Mouse (Mus musculus) limb, embryonic 14.5 days (tissue): ENCODE data around the gene Cyp2w1. TPM values are rescaled to one million over a fixed set of nuclear protein-coding genes. Genes with fewer than 3 reads are reported as not detected.

ENCODE experiments used
- ATAC-seq: fragments of 200-750 bp; cut with Nextera tagmentation; 2 replicates; pipeline ENCODE4 v1.8.0; 2017; ENCODE audit warnings: low read depth, moderate number of reproducible peaks, moderate TSS enrichment; ENCODE audit not compliant: low FRiP score
- DNase-seq: peaks from one replicate; pipeline ENCODE4 v3.0.0-alpha.2; 2015; ENCODE audit warnings: low spot score
- H3K27ac ChIP-seq: fragments of 300-500 bp; sonication (generic); replicated peaks from 2 replicates; pipeline ENCODE4 v1.5.1; 2014; ENCODE audit warnings: low read depth, mild to moderate bottlenecking, low read length, moderate library complexity, mixed read lengths
- H3K27me3 ChIP-seq: fragments of 300-500 bp; sonication (generic); 2 replicates; pipeline ENCODE4 v1.6.1; 2014; ENCODE audit warnings: low read length, mixed read lengths; ENCODE audit not compliant: control insufficient read depth, insufficient read depth
- H3K36me3 ChIP-seq: fragments of 300-500 bp; sonication (generic); 2 replicates; pipeline ENCODE4 v1.6.1; 2014; ENCODE audit warnings: mild to moderate bottlenecking, low read length, moderate library complexity, mixed read lengths; ENCODE audit not compliant: control insufficient read depth, insufficient read depth
- H3K4me1 ChIP-seq: fragments of 300-500 bp; sonication (generic); 2 replicates; pipeline ENCODE4 v1.6.1; 2014; ENCODE audit warnings: antibody characterized with exemption, low read length, mixed read lengths; ENCODE audit not compliant: control insufficient read depth, insufficient read depth
- H3K4me2 ChIP-seq: fragments of 300-500 bp; sonication (generic); replicated peaks from 2 replicates; pipeline ENCODE4 v1.6.1; 2014; ENCODE audit warnings: low read depth, mild to moderate bottlenecking, low read length, moderate library complexity; ENCODE audit not compliant: severe bottlenecking
- H3K4me3 ChIP-seq: fragments of 300-500 bp; sonication (generic); replicated peaks from 2 replicates; pipeline ENCODE4 v1.5.1; 2014; ENCODE audit warnings: low read length
- H3K9ac ChIP-seq: fragments of 300-500 bp; sonication (generic); 2 replicates; pipeline ENCODE4 v1.6.1; 2014; ENCODE audit warnings: mild to moderate bottlenecking, low read depth, low read length, moderate library complexity; ENCODE audit not compliant: severe bottlenecking
- H3K9me3 ChIP-seq: fragments of 300-500 bp; sonication (generic); 2 replicates; pipeline ENCODE4 v1.6.1; 2016; ENCODE audit warnings: low read length; ENCODE audit not compliant: control insufficient read depth
- POLR2A ChIP-seq: fragments of 200-500 bp; IDR thresholded peaks from 2 replicates; pipeline ENCODE4 v1.8.0; 2012; ENCODE audit warnings: inconsistent platforms, mild to moderate bottlenecking, moderate library complexity, borderline replicate concordance; ENCODE audit not compliant: insufficient read depth, insufficient read length; ENCODE audit errors: extremely low read depth
- WGBS: fragments of 180-500 bp; shearing (Covaris S2); extraction: QIAGEN DNeasy Blood & Tissue Kit; methylation state at CpG from one replicate; pipeline ENCODE4 v1.1.7; 2014; 5-methylcytosine and 5-hydroxymethylcytosine counted together
- polyA plus RNA-seq, 2 experiments: library from polyadenylated mRNA; depleted of rRNA in 1 of 2; stranded (reverse) in 1 of 2; unstranded in 1 of 2; fragments of >200 nt; fragmentation: Nextera tagmentation in 1 of 2; extraction: Ambion mirVana in 1 of 2; gene quantifications; 2 replicates each; pipeline versions ENCODE4 v1.2.1 to v1.2.3; 2012 to 2014

Gene Cyp2w1
- polyA plus RNA-seq, 2 experiments: 19.6 to 29.3 TPM

DNA sequence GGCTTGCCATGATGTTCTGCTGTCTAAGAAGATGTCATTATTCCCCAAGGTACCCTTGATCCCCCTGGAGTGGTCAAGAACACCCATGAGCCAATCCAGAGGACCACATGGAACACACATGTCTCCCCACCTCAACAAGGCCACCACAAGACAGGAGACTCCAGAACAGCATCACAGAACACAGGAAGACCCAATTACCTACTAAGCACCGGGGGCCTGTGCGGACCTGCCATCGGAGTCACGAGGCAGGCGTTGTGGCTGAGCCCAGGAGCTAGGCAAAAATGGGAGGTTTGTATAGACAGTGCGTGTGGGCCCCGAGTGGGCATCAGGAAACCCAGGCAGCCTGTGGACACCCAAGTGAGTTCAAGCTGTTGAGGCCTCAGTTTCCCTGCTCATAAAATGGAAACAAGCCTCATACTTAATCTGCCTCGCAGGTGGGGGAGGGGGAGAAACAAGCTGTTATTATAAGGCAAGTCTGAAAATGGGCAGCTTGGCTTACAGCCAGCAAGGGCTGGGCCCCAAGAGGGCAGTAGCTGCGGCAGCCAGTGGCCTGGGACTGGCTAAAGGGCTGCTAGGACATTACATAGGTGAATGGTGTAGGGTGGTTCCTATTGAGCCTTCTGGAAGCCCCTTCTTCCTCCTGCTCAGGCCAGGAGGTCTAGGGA is 29.0 kb upstream of the Cyp2w1 start:
- ATAC-seq (no peak), DNase-seq (no peak)
- TF ChIP-seq POLR2A: no peak
- no peaks in the 10 kb centered on the region for H3K9me3 ChIP-seq
- H3K36me3 ChIP-seq: no peaks in the 10 kb centered on the region
- no peak overlapping the region for H3K9ac ChIP-seq
- WGBS: 63% methylated on average over 9 of the region's 9 CpGs
- H3K4me1 ChIP-seq: peaks cover 4% of the 10 kb centered on the region; the same call in 1 of the 2 replicates
- no peak overlapping the region for H3K27ac ChIP-seq
- peaks cover 32% of the 10 kb centered on the region for H3K27me3 ChIP-seq
- H3K4me3 ChIP-seq: no peak overlapping the region
- H3K4me2 ChIP-seq: no peak overlapping the region

DNA sequence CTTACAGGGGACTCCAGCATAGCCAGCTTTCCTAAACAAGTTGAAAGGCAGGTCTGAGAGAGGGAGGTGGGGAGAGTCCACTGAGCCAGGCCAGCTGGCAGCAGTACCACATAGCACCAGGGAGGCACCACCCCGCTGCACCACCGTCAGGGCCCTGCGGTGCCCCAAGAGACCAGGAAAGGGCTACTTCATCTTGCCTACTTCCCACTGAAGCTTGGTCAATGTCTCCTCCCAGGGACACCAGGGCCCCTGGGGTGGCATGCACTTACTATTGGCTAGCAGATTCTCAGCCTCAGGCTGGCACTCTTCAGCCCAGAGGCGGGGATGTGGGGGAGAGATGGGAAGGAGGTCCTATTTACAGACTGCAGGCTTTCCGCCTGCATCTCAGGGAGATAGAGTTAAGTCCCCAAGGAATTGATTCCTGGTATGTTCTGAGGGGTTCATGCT is 28.3 kb upstream of the Cyp2w1 start:
- TF ChIP-seq POLR2A: no peak
- peaks cover 4% of the 10 kb centered on the region; the same call in 1 of the 2 replicates for H3K4me1 ChIP-seq
- H3K4me2 ChIP-seq: no peak overlapping the region
- whole genome bisulfite sequencing: 61% methylated on average over 5 of the region's 5 CpGs
- H3K9ac ChIP-seq: no peak overlapping the region
- no peaks in the 10 kb centered on the region for H3K36me3 ChIP-seq
- H3K27ac ChIP-seq: no peak overlapping the region
- H3K4me3 ChIP-seq: no peak overlapping the region
- ATAC-seq (no peak), DNase-seq (no peak)
- H3K27me3 ChIP-seq: peaks cover 32% of the 10 kb centered on the region
- H3K9me3 ChIP-seq: no peaks in the 10 kb centered on the region

DNA sequence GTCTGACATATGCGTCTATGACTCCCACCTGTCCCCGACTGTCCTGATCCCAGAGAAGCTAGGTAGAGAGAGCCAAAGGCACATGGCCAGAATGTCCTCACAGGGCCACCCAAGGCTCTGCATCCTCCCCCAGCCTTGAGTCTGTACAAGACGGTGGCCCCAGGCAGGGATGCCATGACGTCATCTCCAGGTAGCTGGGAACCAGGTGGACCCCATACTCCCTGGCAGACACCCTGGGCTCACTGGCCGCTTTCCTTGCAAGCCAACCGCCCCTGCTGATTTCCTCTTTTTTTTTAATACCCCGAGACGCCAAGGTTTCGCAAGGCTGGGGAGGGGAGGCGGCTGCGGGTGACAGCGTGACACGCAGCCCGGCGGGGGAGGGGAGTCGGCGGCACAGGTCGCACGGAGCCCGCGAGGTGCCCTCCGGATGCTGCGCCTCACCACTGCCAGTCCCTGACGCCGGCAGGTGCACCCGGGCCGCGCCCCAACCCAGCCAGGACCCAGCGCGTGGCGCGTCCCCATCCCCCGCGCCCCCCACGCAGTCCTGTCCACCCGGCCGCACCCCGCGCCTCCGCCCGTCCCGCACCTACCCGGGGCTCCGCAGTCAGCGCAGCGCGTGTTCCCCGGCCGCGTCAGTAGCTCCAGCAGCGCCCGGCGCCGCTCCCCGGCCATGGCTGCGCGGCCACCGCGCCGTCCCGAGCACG is 27.6 kb upstream of the Cyp2w1 start:
- TF ChIP-seq POLR2A: no peak
- H3K9me3 ChIP-seq: no peaks in the 10 kb centered on the region
- peak overlapping the region; percentile 94 for H3K4me2 ChIP-seq
- H3K4me3 ChIP-seq: peak overlapping the region; percentile 50
- no peak overlapping the region for H3K27ac ChIP-seq
- H3K27me3 ChIP-seq: peaks cover 32% of the 10 kb centered on the region
- no peak for DNase-seq
- WGBS: 3% methylated on average over 45 of the region's 62 CpGs
- peak overlapping the region; percentile 47 for H3K9ac ChIP-seq
- ATAC-seq: peak; percentile 17; the same call in 1 of the 2 replicates
- no peaks in the 10 kb centered on the region for H3K36me3 ChIP-seq
- peaks cover 4% of the 10 kb centered on the region; the same call in 1 of the 2 replicates for H3K4me1 ChIP-seq

DNA sequence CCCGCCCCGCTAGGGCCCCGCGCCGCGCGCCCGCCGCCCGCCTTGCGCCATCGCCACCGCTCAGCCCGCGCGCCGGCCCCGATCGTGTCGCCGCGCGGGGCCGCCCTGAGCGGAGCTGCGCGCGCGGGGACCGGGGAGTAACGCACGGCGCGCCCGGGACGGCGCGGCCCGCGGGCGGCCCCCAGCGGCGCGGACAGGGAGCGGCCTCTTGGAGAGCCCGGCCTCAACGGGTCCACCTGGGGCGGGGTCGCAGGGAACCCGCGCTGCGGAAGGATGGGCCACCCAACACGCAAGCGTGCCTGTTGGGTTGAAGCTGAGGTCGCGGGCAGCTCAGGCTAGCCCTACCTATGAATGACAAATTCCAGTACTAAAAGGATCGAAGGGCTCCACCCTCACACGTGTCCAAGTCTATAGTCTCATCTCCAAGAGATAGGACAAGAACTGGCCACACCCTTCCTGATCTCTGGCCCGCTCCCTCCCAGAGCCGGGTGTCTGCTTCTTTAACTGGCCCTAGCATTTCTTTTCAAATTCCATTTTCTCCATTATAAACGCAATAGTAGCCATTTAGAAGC is 26.9 kb upstream of the Cyp2w1 start, which contains the start of gene Adap1:
Adap1 (minus strand) TSS at position 228 of the 572 bp plus-strand sequence.
- H3K27me3 ChIP-seq: peaks cover 32% of the 10 kb centered on the region
- peak; percentile 83 for ATAC-seq
- DNase-seq: no peak
- TF ChIP-seq POLR2A: no peak
- peak within 1 kb of the TSS; percentile 94 for H3K4me2 ChIP-seq
- H3K4me1 ChIP-seq: peaks cover 4% of the 10 kb centered on the region; the same call in 1 of the 2 replicates
- no peak within 1 kb of the TSS for H3K27ac ChIP-seq
- H3K4me3 ChIP-seq: peak within 1 kb of the TSS; percentile 50
- WGBS: 4% methylated on average over 44 of the region's 61 CpGs
- H3K9me3 ChIP-seq: no peaks in the 10 kb centered on the region
- no peaks in the 10 kb centered on the region for H3K36me3 ChIP-seq
- peak within 1 kb of the TSS; percentile 47 for H3K9ac ChIP-seq

DNA sequence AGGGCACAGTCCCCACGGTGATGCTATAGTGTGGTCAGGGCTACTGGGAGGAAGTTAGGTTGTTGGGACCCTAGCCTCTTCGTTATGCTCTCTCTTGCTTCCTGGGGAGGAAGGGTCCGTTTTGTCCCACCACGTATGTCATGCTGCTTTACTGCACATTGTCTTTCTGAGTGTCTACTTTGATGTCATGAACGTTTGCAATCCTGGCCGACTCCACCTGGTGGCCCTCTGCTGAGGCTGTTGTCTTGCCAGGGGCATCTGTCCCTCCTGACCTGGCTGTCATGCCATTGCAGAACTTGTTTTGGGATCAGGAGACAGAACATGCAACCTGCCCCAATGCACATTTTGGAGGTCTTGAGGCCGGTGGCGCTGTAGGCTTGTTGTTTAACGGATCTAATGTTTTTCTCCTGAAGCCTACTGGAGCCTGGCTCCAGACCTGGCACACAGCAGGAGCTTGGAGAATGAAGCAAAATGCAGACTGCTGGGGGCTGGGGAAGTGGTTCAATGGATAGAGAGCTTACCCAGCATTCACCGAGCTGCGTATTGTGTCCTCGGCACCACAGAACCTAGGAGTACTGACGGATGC is 26.2 kb upstream of the Cyp2w1 start:
- Histone ChIP-seq H3K27ac (no peak overlapping the region), H3K36me3 (no peaks in the 10 kb centered on the region), H3K9ac (no peak overlapping the region), H3K4me1 (peaks cover 4% of the 10 kb centered on the region; the same call in 1 of the 2 replicates), H3K27me3 (peaks cover 32% of the 10 kb centered on the region), H3K4me2 (no peak overlapping the region), H3K9me3 (no peaks in the 10 kb centered on the region), H3K4me3 (no peak overlapping the region)
- ATAC-seq (no peak), DNase-seq (no peak)
- 61% methylated on average over 13 of the region's 13 CpGs for WGBS
- no peak for TF ChIP-seq POLR2A
